Mouse (Mus musculus): Measurements from ENCODE around the gene Zfhx2. TPM values are rescaled to one million over a fixed set of nuclear protein-coding genes. Genes with fewer than 3 reads are reported as not detected.
A peak's percentile ranks its signal among the peaks of the same experiment; 100 is the strongest.

The Zfhx2 gene
- total RNA-seq (2015) (2.5 and 3.1 TPM in 2 replicates), total RNA-seq (2017) (0.75 and 1.1 TPM in 2 replicates)

DNA sequence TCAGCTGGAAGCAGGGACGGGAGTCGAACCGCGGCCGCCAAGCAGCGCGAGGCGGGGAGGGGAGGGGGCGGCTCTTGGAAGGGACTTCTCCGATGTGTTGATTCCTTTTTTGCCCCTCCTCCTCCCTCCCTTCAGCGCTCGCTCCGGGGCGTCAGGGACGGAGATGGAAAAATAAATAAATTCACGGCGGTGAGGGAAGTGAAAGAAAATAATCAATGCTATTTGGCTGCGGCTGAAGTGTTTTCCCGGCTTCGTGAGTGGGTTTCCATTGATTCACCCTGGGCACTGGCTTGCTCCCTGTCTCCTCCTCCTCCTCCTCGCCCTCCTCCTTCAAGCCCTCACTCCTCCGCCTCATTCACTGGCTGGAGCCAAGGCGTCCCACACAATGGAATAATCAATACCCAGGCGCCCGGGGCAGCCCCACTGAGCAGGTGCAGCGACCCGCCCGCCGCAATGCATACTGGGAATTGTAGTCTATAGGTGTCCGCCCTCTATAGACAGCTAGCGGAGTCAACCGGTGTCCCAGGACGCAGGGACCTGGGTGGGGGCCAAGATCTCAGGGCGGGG is at the start of gene Zfhx2:
Gene Zfhx2, minus strand, starts transcription at position 314 of the 567 bp plus-strand sequence.
- peak; percentile 89 for ATAC-seq (replicated peaks; ENCODE audit: poor library complexity)

DNA sequence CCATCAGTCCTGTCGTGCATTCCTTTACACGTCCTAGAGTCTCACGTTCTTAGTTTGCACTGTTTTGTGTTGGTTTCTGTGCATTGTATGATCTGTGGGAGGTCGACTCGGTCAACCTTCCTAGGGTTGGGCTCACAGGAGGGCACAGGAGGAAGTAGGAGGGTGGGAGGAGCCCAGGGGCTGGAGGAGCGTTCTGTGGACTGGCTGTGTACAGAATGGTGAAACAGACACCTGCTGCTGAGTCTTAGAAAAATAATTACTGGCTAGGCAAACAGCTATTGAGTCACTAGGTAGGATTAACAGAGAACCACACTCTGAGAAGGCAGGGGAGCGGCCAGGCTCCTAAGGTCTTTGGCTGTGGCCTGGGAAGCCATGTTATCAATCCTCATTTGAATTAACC is 47.2 kb upstream of the Zfhx2 start:
- ATAC-seq (replicated peaks; ENCODE audit: poor library complexity): peak; percentile 66; the same call in 1 of the 2 replicates

- ATAC-seq (replicated peaks; ENCODE audit: poor library complexity): no peak
These were observed 43.6 kb upstream of the Zfhx2 start for GRCm38 (mm10) chr14:55135676-55136075.

DNA sequence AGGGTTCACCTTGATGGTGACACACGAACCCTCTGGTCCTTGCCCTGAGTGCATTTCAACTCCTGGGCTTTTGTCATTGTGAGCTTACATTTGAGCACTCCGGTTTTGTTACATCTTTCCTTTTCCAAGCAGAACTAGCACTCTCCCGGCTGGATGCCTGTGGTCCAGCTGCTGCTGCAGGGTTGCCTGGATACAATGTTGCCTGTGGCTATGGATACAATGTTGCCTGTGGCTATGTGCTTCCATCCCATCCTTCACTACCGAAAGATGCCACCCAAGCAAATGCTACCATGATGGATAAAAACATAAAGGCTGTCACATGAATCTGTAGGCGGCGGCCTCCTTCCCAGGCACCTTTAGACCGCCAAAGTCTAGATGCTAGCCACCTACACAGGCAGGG is 34.4 kb upstream of the Zfhx2 start:
- no peak for ATAC-seq (replicated peaks; ENCODE audit: poor library complexity)

DNA sequence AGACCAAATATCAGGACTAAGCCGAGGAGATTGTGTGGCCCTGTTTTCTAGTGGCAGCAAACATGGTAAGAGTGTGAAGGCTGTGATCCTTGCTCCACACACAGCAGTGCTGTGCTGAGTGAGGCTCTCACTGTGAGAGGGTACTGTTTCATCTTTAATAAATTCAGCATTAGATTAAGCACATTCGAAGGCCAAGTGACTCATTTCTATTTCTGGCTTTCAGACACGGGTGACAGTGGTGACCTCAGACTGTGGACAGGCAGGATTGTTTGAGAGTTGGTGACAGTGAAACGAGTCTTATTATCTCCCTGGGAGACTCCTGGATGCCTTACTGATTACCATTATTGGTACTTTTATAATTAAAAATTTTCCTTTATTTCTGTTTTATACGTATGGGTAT is 33.6 kb upstream of the Zfhx2 start:
- ATAC-seq (replicated peaks; ENCODE audit: poor library complexity): no peak

DNA sequence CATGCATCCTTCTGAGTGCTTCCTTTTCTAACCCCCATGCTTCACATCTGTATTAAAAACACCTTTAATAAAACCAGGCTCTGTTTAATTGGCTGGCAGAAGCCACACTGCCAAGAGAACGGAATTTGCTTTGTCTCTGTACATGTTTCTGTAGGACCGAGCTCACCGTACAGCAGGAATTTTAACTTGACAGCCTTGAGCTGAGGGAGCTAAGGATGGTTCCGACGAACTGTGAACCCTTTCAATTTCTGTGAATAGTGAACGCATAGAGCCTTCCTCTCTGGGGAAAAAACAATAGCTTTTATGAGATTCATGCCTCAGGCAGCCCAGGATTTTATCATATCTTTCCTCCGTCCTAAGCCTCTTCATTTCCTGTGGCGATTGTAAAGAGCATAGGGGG is 30.2 kb upstream of the Zfhx2 start:
- no peak for ATAC-seq (replicated peaks; ENCODE audit: poor library complexity)

- ATAC-seq (replicated peaks; ENCODE audit: poor library complexity): peak; percentile 93
These were observed 29.8 kb upstream of the Zfhx2 start for GRCm38 (mm10) chr14:55121947-55122346.

DNA sequence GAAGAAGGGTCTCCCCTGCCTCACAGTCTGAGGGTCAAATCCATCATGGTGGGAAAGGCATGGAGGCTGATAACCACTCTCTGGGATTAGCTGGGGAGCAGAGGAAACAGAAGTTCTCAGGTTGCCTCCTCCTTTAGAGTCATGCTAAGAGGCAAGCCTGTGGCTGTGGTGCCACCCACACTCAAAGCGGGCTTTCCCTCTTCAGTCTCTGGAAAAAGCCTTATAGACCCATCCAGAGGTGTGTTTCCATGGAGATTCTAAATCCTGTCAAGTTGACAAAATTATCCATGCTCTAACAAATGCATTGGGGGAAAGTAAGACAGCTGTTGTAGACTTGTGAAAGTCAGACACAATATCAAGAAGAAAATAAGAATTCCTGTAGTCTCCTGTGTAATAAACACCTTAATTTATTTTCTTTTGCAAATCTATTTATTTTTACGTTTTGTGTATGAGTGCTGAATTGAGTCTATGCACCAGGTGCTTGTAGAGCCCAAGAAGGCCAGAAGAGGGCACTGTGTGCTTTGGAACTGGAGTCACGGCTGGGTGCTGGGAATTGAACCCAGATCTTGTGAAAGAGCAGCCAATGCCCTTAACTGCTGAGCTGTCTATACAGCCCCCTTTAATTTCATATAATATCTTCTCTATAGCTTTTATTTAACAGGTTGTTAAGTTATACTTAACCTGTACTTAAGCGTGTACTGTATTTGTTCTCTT is 27.5 kb upstream of the Zfhx2 start:
- peak; percentile 52; the same call in 1 of the 2 replicates for ATAC-seq (replicated peaks; ENCODE audit: poor library complexity)

- no peak for ATAC-seq (replicated peaks; ENCODE audit: poor library complexity)
These were observed 26.7 kb upstream of the Zfhx2 start for GRCm38 (mm10) chr14:55118852-55119251.

GRCm38 (mm10) chr14:55116425-55117200 is 24.5 kb upstream of the Zfhx2 start, which contains the start of gene Jph4:
Jph4 (minus strand) TSS chr14:55116935.
- no peak for ATAC-seq (replicated peaks; ENCODE audit: poor library complexity)

GRCm38 (mm10) chr14:55115846-55116245 is 23.7 kb upstream of the Zfhx2 start:
- ATAC-seq (replicated peaks; ENCODE audit: poor library complexity): no peak

DNA sequence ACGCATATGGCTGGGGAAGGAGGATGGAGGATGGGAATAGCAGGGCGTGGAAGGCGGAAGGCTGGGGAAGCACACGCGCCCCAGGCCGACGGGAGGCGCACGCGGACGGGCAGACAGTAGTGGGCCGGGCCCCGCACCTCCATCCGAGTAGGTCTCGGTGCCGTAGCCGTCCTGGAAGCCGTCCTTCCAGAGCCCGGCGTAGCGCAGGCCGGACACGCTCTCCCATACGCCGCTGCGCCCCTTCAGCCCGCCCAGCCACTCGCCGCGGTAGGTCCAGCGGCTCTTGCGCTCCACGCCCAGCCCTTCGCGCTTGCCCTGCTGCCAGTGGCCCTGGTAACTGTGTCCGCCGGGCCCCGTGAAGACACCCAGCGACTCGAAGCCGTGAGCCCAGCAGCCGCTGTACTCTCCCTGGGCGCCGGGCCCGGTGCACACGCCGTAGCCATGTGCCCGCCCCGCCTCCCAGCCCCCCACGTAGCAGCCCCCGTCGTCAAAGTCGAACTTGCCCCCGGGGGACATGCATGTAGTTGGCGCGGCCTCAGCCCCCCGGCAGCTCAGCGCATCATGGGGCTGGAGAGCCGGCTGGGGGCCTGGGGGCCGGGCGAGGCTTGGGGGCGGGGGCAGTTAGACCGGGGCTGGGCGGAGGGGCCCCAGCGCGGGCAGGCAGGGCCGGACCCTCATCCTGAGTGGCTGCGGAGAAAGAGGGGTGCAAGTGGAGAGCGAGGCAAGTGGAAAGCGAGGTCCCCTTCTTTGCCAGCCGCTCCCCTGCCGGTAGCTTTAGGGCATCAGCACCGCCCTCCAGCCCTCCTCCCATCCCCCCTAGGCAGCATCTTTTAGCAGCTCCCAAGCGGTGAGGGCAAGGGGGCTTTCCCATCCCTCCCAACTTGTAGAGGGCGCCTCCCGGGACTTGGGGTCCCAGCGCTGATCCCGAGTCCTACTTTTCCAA is 22.9 kb upstream of the Zfhx2 start:
- peak; percentile 48 for ATAC-seq (replicated peaks; ENCODE audit: poor library complexity)

DNA sequence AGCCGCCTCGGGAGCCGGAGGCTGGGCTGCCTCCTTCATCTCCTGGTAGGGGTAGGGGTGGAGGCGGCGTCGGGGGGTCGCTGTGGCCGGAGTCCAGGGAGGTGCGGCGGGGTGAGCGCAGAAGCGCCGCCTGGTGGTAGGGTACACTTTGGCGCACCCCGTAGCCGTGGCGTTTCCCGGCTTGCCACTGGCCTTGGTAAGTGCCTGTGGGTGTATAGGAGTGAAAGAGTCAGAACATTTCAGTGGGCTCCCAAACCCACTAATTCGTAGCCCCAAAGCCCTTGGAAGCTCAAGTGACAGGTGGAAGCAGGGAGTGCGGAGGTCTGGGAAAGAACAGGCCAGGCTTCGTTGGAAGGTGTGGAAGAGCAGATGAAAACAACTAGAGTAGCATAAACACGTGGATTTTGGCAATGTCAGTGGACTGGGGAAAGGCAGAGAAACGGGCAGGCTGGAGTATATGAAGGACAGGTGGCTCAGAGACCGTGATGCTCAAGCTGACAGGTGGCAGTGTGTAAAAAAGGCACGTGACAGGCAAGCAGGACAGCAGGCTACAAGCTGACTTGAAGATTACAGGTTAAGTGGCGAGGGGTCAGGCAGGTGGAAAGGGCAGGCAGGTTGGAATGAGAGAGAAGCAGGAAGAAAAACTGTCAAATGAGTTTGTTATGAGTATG is 22.0 kb upstream of the Zfhx2 start:
- ATAC-seq (replicated peaks; ENCODE audit: poor library complexity): 0 out of 2 replicates have a peak, but pooled peaks have one; percentile 38

- no peak for ATAC-seq (replicated peaks; ENCODE audit: poor library complexity)
These were observed 21.3 kb upstream of the Zfhx2 start for GRCm38 (mm10) chr14:55113351-55113974.

- no peak for ATAC-seq (replicated peaks; ENCODE audit: poor library complexity)
These were observed 19.6 kb upstream of the Zfhx2 start for GRCm38 (mm10) chr14:55111720-55112119.

GRCm38 (mm10) chr14:55110076-55110475 is 18.0 kb upstream of the Zfhx2 start:
- ATAC-seq (replicated peaks; ENCODE audit: poor library complexity): no peak

- no peak for ATAC-seq (replicated peaks; ENCODE audit: poor library complexity)
These were observed 17.1 kb upstream of the Zfhx2 start for GRCm38 (mm10) chr14:55109048-55109873.

DNA sequence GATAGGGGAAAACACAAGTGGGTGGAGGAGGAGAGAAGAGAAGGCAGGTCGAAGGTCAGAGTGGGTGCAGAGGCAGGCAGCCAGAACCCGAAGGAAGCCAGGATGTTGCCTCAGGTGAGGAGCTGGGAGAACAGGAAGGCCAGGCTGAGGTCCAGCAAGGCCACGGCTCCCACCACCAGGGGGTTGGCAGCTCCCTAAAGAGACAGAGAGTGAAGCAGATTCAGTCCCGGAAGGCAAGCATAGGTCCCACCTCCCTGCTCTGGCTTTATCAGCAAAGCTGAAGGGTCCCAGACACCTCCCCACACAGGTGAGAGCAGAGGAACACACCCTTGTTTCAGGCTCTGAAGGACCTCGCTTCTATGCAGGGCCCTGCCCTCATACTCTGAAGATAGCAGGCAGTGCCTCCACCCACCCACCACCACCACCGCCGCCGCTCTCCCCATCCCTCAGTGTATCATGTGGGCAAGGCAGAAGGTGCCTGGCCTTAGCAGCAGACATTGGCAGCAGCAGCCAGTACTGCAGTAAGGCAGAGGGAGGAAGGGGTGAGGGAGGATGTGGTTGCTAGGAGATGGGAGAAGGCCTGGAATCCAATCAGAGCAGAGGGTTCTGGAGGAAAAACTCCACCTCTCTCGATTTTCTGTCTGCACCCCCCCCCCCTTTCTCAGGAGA is 16.2 kb upstream of the Zfhx2 start:
- no peak for ATAC-seq (replicated peaks; ENCODE audit: poor library complexity)

Data from megakaryocyte progenitor cell, adult 5-6 weeks (primary cell).